Mouse (Mus musculus) forebrain, postnatal 0 days (tissue): ENCODE results near the gene Bcor. TPM values are rescaled to one million over a fixed set of nuclear protein-coding genes. Genes with fewer than 3 reads are reported as not detected.

Source experiments
- ATAC-seq: fragments of 200-750 bp; cut with Nextera tagmentation; 2 replicates; pipeline ENCODE4 v1.8.0; 2017; ENCODE audit warnings: mild to moderate bottlenecking, moderate library complexity
- DNase-seq: peaks from one replicate; pipeline ENCODE4 v3.0.0-alpha.2; 2015
- H3K27ac ChIP-seq: fragments of 300-500 bp; sonication (generic); 2 replicates; pipeline ENCODE4 v1.5.1; 2014; ENCODE audit warnings: low read depth, mild to moderate bottlenecking, antibody characterized with exemption, low read length, moderate library complexity, mixed read lengths
- H3K27me3 ChIP-seq: fragments of 300-500 bp; sonication (generic); 2 replicates; pipeline ENCODE4 v1.6.1; 2014; ENCODE audit warnings: mild to moderate bottlenecking, low read length, mixed read lengths; ENCODE audit not compliant: insufficient read depth
- H3K36me3 ChIP-seq: fragments of 300-500 bp; sonication (generic); 2 replicates; pipeline ENCODE4 v1.6.1; 2014; ENCODE audit warnings: mild to moderate bottlenecking, moderate library complexity; ENCODE audit not compliant: insufficient read depth
- H3K4me1 ChIP-seq: fragments of 300-500 bp; sonication (generic); 2 replicates; pipeline ENCODE4 v1.6.1; 2014; ENCODE audit warnings: antibody characterized with exemption; ENCODE audit not compliant: insufficient read depth
- H3K4me2 ChIP-seq: fragments of 300-500 bp; sonication (generic); 2 replicates; pipeline ENCODE4 v1.6.1; 2014; ENCODE audit warnings: low read depth, mild to moderate bottlenecking, moderate library complexity
- H3K4me3 ChIP-seq: fragments of 300-500 bp; sonication (generic); 2 replicates; pipeline ENCODE4 v1.5.1; 2014; ENCODE audit warnings: low read depth, low read length, mixed read lengths
- H3K9ac ChIP-seq: fragments of 300-500 bp; sonication (generic); 2 replicates; pipeline ENCODE4 v1.6.1; 2014; ENCODE audit warnings: mild to moderate bottlenecking
- H3K9me3 ChIP-seq: fragments of 300-500 bp; sonication (generic); 2 replicates; pipeline ENCODE4 v1.6.1; 2016; ENCODE audit warnings: low read length
- CTCF ChIP-seq: sonication (generic); IDR thresholded peaks from 2 replicates; pipeline ENCODE4 v1.5.1; 2016; ENCODE audit warnings: antibody characterized with exemption, control low read depth, low read depth
- WGBS: fragments of 180-500 bp; shearing (Covaris S2); extraction: QIAGEN DNeasy Blood & Tissue Kit; methylation state at CpG from one replicate; pipeline ENCODE4 v1.1.7; 2014; 5-methylcytosine and 5-hydroxymethylcytosine counted together
- polyA plus RNA-seq: library from polyadenylated mRNA; unstranded; fragments of >200 nt; fragmentation: Nextera tagmentation; extraction: Ambion mirVana; gene quantifications from 2 replicates; pipeline ENCODE4 v1.2.1, GENCODE M21; 2015
- total RNA-seq: library from RNA; depleted of rRNA; stranded (reverse); fragments of >200 nt; gene quantifications from 2 replicates; pipeline ENCODE4 v1.2.3, GENCODE M21; 2014

The Bcor gene
- total and polyA plus RNA-seq, 2 experiments from 2014 or later, result 10.5 to 32.1 TPM

DNA sequence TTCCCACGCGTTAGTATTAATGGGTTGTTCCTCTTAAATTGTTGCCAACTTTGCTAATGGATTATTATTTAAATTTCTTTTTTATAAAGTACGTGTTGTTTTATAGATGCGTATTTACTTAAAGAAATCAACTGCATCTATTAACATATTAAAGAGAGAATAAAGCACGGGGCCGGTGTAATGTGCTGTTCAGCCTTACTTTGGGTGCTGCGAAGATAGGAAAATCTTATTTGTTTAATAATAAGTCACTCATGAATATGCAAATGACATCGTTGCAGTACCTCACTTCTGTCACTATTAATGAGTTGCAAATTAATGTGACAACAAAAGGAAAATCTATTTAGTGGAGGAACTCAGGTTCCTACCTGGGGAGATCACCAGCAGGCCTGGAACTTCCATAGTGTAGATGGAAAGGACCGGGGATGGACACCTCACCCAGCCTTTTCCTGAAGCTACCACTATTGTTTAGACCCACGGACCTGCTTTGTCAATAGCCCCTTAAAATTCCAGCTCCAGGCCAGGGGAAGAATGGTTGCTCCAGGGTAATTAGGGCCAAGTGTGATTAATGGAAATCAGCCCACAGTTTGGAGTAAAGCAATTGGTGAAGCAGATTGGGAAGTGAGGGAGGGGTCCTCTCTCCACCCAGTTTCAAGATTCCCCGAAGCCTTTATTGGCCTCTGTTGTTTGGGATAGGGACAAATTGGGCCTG, 152.2 kb downstream of the Bcor start:
- DNase-seq, result peak; percentile 12
- no peak for TF ChIP-seq CTCF
- H3K27me3 ChIP-seq, result no peaks in the 10 kb centered on the region
- H3K36me3 ChIP-seq, result no peaks in the 10 kb centered on the region
- 11% methylated on average over 11 of the region's 11 CpGs for WGBS
- no peaks in the 10 kb centered on the region for H3K9me3 ChIP-seq
- H3K27ac ChIP-seq, result no peak overlapping the region
- peak overlapping the region; percentile 40; the same call in 1 of the 2 replicates for H3K4me3 ChIP-seq
- no peaks in the 10 kb centered on the region for H3K4me1 ChIP-seq
- ATAC-seq, result no peak
- H3K4me2 ChIP-seq, result peak overlapping the region; percentile 72
- no peak overlapping the region for H3K9ac ChIP-seq

DNA sequence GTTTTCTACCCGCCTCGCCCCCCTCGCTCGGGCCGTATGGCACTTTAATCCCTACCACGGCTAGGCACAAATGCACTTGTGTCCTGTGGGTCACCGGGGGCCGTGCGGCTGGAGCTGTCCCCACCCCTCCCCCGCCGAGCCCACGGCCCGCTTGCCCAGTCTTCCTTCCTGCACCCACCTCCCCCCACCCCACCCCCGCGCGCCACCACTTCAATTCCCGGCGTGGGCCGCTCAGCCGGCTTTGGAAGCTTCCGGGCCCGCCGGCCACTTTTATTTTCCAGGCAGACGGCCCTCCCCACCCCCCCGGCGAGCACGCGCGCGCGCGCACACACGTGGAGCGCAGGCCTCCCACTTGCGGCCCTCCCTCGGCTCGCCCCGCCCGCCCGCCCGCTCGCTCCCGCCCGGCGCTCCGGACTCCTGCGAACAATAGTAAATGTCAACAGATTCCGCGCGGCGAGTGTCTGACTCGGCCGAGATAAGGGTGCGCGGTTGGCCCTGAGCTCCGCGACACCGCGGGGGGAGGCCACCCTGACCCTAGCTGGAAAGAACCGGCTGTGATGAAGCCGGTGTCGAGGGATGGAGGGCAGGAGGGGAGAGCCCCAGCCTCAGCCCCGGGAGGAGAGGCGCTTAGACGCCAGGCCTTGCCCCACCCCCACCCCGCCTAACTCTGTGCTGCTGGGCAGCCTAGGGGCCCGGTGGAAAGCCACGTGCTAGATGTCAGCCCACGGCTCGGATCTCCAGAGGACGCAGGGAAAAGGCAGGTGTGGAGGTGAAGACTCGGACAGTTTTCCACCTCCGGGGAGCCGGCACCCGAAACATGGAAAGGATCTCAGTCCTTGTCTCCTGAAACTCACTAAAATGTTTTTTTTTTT, 153.0 kb downstream of the Bcor start:
- H3K27me3 ChIP-seq, result no peaks in the 10 kb centered on the region
- peak overlapping the region; percentile 62 for H3K9ac ChIP-seq
- H3K4me2 ChIP-seq, result peak overlapping the region; percentile 72
- peak overlapping the region; percentile 91 for H3K27ac ChIP-seq
- peak overlapping the region; percentile 40 for H3K4me3 ChIP-seq
- no peaks in the 10 kb centered on the region for H3K9me3 ChIP-seq
- TF ChIP-seq CTCF, result no peak
- DNase-seq, result peak; percentile 66
- peak; percentile 51 for ATAC-seq
- H3K36me3 ChIP-seq, result no peaks in the 10 kb centered on the region
- no peaks in the 10 kb centered on the region for H3K4me1 ChIP-seq
- WGBS, result 7% methylated on average over 71 of the region's 75 CpGs

DNA sequence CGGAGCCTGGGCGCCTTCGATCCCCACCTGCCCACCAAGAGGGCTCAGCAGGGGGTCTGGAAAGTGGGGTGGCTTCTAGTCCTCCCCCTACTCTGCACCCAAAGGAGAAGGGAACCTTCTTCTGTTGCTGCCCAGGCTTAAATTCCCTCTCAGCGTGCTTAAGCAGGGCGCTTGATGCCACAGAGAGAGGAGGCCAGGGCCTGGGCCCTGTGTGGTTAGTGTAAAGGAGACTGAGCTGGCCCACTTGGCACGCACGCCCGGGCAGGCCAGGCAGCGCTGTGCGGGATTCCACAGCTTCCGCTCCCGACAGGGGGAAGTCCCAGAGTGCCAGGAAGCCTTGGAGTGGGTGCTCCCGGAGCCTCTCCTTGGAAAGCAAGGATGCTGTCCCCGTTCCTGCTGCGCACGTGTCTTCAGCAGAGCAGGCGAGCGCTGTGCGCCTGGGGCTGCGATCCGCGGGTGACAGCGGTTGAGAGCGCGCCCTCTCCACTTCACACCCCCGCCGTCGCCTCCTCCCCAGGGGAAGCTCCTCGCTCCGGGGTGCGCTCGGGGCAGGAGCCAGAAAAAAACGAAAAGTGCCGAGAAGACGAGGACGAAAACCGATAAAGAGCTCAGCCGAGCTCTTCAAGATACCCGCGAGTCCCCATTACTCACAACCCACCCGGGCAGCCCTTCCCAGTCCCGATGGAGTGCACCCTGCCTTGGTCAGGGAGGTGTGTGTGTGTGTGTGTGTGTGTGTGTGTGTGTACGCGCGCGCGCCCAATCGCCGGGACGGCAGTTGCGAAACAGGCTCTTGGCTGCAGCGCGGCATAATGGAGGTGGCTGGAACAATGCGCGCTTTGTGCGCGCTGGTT, 153.9 kb downstream of the Bcor start:
- no peaks in the 10 kb centered on the region for H3K4me1 ChIP-seq
- H3K4me2 ChIP-seq, result peak overlapping the region; percentile 72
- no peaks in the 10 kb centered on the region for H3K36me3 ChIP-seq
- ATAC-seq (peak; percentile 79), DNase-seq (peak; percentile 82)
- no peaks in the 10 kb centered on the region; the same call in 1 of the 2 replicates for H3K27me3 ChIP-seq
- H3K9me3 ChIP-seq, result no peaks in the 10 kb centered on the region
- H3K27ac ChIP-seq, result peak overlapping the region; percentile 91
- H3K4me3 ChIP-seq, result peak overlapping the region; percentile 40
- TF ChIP-seq CTCF, result no peak
- peak overlapping the region; percentile 62 for H3K9ac ChIP-seq
- 7% methylated on average over 57 of the region's 57 CpGs for WGBS

DNA sequence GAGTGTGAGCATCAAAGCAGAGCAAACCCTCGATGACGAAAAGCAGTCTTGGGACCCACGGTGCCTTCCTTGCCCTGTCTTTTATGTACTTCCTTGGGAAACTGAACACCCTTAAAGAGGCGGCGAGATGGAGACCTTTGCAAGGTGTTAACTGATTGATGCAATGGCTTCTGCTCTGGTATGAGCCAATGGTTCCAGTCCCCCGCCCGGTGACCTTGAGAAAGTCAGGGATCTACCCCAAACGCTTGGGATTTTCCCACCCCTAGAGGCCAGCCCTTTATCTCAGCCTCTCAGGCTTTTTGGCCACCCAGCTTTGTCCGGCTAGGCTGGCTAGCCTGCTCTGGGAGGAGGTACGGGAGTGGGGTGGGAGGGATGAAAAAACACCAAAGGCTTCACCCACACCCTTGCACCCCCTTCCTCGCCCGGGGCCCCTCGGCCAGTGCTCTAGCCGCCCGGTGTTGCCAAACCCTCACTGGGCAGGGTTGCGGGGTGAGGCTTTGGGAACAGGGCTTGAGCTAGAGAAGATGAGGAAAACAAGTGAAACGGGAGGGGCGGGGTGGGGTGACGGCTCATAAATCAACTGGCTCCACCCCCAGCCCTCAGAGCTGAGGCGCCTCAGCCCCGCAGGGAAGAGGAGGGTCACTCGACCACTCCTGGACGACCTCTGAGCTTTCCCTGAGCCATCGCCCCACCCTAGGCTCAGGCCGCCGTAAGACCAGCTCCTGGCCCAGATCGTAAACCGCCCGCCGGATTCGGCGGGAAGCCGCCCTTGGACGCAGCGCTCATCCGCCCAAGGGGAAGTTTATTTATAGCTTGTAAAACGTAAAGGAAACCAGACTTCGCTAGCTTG, 154.7 kb downstream of the Bcor start:
- no peak for DNase-seq
- H3K4me1 ChIP-seq, result 0 out of 2 replicates have a peak, but pooled peaks cover under 1% of the 10 kb centered on the region

DNA sequence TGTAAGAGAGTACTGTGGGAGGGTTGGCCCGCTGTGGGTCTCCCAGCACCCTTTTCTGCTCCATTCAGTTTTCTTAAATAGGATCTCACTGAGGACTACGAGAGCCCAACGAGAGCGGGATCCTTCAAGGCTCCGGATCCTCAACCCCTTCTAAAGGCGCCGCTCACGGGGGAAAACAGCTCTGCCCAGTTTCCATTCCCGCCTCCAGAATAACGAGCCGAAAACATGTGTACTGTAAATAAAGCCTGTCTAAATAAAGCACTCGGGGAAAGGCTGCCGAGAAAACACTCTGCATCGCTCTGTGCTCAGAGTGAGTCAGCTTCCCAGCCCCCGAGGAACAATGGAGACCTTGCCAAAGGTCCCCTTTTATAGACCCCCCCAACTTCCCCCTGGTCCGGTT, 155.7 kb downstream of the Bcor start:
- H3K27ac ChIP-seq, result no peak overlapping the region
- WGBS, result 13% methylated on average over 16 of the region's 16 CpGs
- H3K36me3 ChIP-seq, result no peaks in the 10 kb centered on the region
- peak; percentile 41 for DNase-seq
- H3K27me3 ChIP-seq, result no peaks in the 10 kb centered on the region; the same call in 1 of the 2 replicates
- no peaks in the 10 kb centered on the region for H3K9me3 ChIP-seq
- H3K4me2 ChIP-seq, result peak overlapping the region; percentile 17; the same call in 1 of the 2 replicates
- no peak for ATAC-seq
- H3K4me1 ChIP-seq, result 0 out of 2 replicates have a peak, but pooled peaks cover 6% of the 10 kb centered on the region
- no peak for TF ChIP-seq CTCF
- H3K4me3 ChIP-seq, result no peak overlapping the region
- no peak overlapping the region for H3K9ac ChIP-seq

More for the DNA sequence above, 154.7 kb downstream of the Bcor start:
- ATAC-seq, result no peak
- H3K9ac ChIP-seq, result peak overlapping the region; percentile 62
- peak overlapping the region; percentile 72 for H3K4me2 ChIP-seq
- H3K36me3 ChIP-seq, result no peaks in the 10 kb centered on the region
- WGBS, result 15% methylated on average over 38 of the region's 38 CpGs
- peak overlapping the region; percentile 91 for H3K27ac ChIP-seq
- H3K27me3 ChIP-seq, result no peaks in the 10 kb centered on the region; the same call in 1 of the 2 replicates
- H3K9me3 ChIP-seq, result no peaks in the 10 kb centered on the region
- no peak for TF ChIP-seq CTCF
- peak overlapping the region; percentile 40 for H3K4me3 ChIP-seq
